Mouse (Mus musculus) stomach, postnatal 0 days (tissue): ENCODE results near the gene Ppwd1. TPM values are rescaled to one million over a fixed set of nuclear protein-coding genes. Genes with fewer than 3 reads are reported as not detected.

ENCODE experiments used
- ATAC-seq: fragments of 200-750 bp; cut with Nextera tagmentation; 2 replicates; pipeline ENCODE4 v1.8.0; 2017; ENCODE audit not compliant: low FRiP score, low TSS enrichment
- DNase-seq: peaks from one replicate; pipeline ENCODE4 v3.0.0-alpha.2; 2016; ENCODE audit warnings: low spot score
- H3K27ac ChIP-seq: fragments of 300-500 bp; sonication (generic); replicated peaks from 2 replicates; pipeline ENCODE4 v1.5.1; 2014; ENCODE audit warnings: mild to moderate bottlenecking, control low read depth
- H3K27me3 ChIP-seq: fragments of 300-500 bp; sonication (generic); 2 replicates; pipeline ENCODE4 v1.6.1; 2014; ENCODE audit warnings: low read length; ENCODE audit not compliant: control insufficient read depth, insufficient read depth
- H3K36me3 ChIP-seq: fragments of 300-500 bp; sonication (generic); 2 replicates; pipeline ENCODE4 v1.6.1; 2014; ENCODE audit warnings: low read length, mixed read lengths; ENCODE audit not compliant: control insufficient read depth, insufficient read depth
- H3K4me1 ChIP-seq: fragments of 300-500 bp; sonication (generic); replicated peaks from 2 replicates; pipeline ENCODE4 v1.6.1; 2014; ENCODE audit warnings: antibody characterized with exemption; ENCODE audit not compliant: control insufficient read depth, insufficient read depth
- H3K4me2 ChIP-seq: fragments of 300-500 bp; sonication (generic); replicated peaks from 2 replicates; pipeline ENCODE4 v1.6.1; 2014; ENCODE audit warnings: low read depth, mild to moderate bottlenecking, control low read depth, moderate library complexity
- H3K4me3 ChIP-seq: fragments of 300-500 bp; sonication (generic); 2 replicates; pipeline ENCODE4 v1.5.1; 2014; ENCODE audit warnings: low read depth, low read length, control low read depth
- H3K9ac ChIP-seq: fragments of 300-500 bp; sonication (generic); 2 replicates; pipeline ENCODE4 v1.6.1; 2014; ENCODE audit warnings: mild to moderate bottlenecking, low read length, control low read depth, mixed read lengths
- H3K9me3 ChIP-seq: fragments of 300-500 bp; sonication (generic); 2 replicates; pipeline ENCODE4 v1.6.1; 2016; ENCODE audit warnings: low read length; ENCODE audit not compliant: control insufficient read depth
- CTCF ChIP-seq: IDR thresholded peaks from 2 replicates; pipeline ENCODE4 v1.5.1; 2016; ENCODE audit warnings: antibody characterized with exemption, low read depth, mild to moderate bottlenecking, moderate library complexity
- EP300 ChIP-seq: optimal IDR thresholded peaks from 2 replicates; pipeline ENCODE3; 2016; ENCODE audit warnings: antibody characterized with exemption
- WGBS: fragments of 180-500 bp; shearing (Covaris S2); extraction: QIAGEN DNeasy Blood & Tissue Kit; methylation state at CpG from one replicate; pipeline ENCODE4 v1.1.7; 2014; 5-methylcytosine and 5-hydroxymethylcytosine counted together
- polyA plus RNA-seq: library from polyadenylated mRNA; unstranded; fragments of >200 nt; fragmentation: Nextera tagmentation; extraction: Ambion mirVana; gene quantifications from 2 replicates; pipeline ENCODE4 v1.2.1, GENCODE M21; 2015

The Ppwd1 gene
- polyA plus RNA-seq, 1 experiment from 2014 or later: 6.1 TPM

DNA sequence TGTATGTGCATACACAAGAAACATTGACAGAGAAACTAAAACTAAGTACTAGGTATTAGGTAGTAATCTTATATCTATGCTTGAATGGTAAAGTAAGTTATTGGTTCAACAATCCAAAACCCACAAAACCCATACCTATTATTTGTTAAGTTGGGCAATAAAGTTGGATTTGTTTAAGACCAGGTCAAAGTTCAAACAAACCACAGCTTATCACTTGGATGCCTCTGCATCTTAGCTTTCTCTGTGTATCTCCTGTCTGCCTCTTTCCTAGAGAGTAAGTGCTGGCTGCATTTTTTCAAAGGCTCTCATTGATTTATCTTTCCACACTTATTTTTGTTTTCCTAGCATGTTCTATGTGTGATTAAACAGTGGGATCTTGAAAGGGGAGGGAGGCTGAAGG is 56.1 kb downstream of the Ppwd1 start:
- ATAC-seq: no peak
- Histone ChIP-seq H3K4me3 (no peak overlapping the region), H3K4me1 (peaks cover 2% of the 10 kb centered on the region; the same call in 1 of the 2 replicates), H3K36me3 (peaks cover 4% of the 10 kb centered on the region; the same call in 1 of the 2 replicates), H3K9ac (no peak overlapping the region), H3K9me3 (no peaks in the 10 kb centered on the region), H3K27me3 (no peaks in the 10 kb centered on the region), H3K4me2 (no peak overlapping the region), H3K27ac (no peak overlapping the region)
- DNase-seq: no peak
- TF ChIP-seq EP300 (no peak), CTCF (no peak)

DNA sequence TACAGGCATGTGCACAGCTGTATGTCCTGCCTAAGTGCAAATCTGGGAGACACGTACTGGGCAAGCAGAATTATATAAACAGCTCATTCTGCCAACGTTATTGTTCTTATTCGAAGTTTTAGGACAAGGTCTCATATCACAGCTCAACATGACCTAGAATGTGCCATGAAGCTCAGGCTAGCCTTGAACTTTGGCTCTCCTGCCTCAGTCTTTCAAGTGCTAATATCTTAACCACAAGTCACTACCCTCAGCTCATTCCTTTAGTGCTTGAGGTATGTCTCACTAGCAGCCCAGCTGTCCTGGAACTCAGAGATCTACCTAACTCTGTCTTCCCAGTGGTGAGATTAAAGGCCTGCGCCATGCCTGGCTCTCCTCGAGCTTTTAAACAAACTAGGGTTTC is 56.9 kb downstream of the Ppwd1 start:
- Histone ChIP-seq H3K9me3 (no peaks in the 10 kb centered on the region), H3K36me3 (peaks cover 4% of the 10 kb centered on the region; the same call in 1 of the 2 replicates), H3K4me3 (no peak overlapping the region), H3K27me3 (no peaks in the 10 kb centered on the region), H3K4me1 (no peaks in the 10 kb centered on the region), H3K9ac (no peak overlapping the region), H3K27ac (no peak overlapping the region), H3K4me2 (no peak overlapping the region)
- no peak for TF ChIP-seq CTCF
- no peak for TF ChIP-seq EP300
- ATAC-seq (no peak), DNase-seq (no peak)
- 75% methylated on average over 5 of the region's 5 CpGs for WGBS

DNA sequence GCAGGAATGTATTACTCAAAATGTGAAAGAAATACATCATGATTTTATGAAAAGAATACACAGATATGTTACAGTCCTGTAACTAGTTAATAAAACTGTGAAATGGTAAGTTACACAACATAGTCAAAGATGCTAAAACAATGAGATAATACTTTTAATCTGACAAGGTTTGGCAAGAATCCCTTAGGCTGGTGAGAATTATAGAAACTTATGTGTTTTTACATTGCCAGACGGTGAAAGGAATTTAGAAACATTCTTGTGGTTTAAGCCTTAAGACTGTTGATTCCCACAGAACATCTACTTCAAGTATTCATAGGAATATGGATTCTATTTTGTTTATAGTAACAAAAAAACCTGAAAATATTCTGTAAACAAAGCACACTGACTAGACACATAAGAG is 73.0 kb downstream of the Ppwd1 start:
- no peak for DNase-seq
- Histone ChIP-seq H3K27ac (no peak overlapping the region), H3K4me3 (no peak overlapping the region), H3K9ac (no peak overlapping the region), H3K27me3 (no peaks in the 10 kb centered on the region), H3K36me3 (peaks cover 4% of the 10 kb centered on the region; the same call in 1 of the 2 replicates), H3K9me3 (no peaks in the 10 kb centered on the region), H3K4me2 (no peak overlapping the region), H3K4me1 (no peaks in the 10 kb centered on the region)
- ATAC-seq: no peak
- TF ChIP-seq EP300 (no peak), CTCF (no peak)
- 38% methylated on average over 1 of the region's 1 CpGs for WGBS

Other genes with a start within 250 kb of the Ppwd1 start
- gene Nln, start 119.2 kb downstream of the Ppwd1 start, polyA plus RNA-seq: 22.3 and 22.5 TPM in 2 replicates
- gene Sgtb, start 119.1 kb downstream of the Ppwd1 start, polyA plus RNA-seq: 3.3 TPM in 2 replicates
- 33.8 and 36.6 TPM in 2 replicates for gene Trappc13, start 50.4 kb downstream of the Ppwd1 start, polyA plus RNA-seq
- 8.2 and 8.4 TPM in 2 replicates for gene Trim23, start 50.0 kb downstream of the Ppwd1 start, polyA plus RNA-seq
- gene Cenpk, start 232 bp downstream of the Ppwd1 start, polyA plus RNA-seq: 23.1 and 27.5 TPM in 2 replicates
- 0.56 and 0.78 TPM in 2 replicates for gene Adamts6, start 59.0 kb upstream of the Ppwd1 start, polyA plus RNA-seq